Mouse (Mus musculus): ENCODE data around the gene Six3. TPM values are rescaled to one million over a fixed set of nuclear protein-coding genes. Genes with fewer than 3 reads are reported as not detected.

The Six3 gene
- total RNA-seq, 1 experiment from 2014 or later, result not detected

DNA sequence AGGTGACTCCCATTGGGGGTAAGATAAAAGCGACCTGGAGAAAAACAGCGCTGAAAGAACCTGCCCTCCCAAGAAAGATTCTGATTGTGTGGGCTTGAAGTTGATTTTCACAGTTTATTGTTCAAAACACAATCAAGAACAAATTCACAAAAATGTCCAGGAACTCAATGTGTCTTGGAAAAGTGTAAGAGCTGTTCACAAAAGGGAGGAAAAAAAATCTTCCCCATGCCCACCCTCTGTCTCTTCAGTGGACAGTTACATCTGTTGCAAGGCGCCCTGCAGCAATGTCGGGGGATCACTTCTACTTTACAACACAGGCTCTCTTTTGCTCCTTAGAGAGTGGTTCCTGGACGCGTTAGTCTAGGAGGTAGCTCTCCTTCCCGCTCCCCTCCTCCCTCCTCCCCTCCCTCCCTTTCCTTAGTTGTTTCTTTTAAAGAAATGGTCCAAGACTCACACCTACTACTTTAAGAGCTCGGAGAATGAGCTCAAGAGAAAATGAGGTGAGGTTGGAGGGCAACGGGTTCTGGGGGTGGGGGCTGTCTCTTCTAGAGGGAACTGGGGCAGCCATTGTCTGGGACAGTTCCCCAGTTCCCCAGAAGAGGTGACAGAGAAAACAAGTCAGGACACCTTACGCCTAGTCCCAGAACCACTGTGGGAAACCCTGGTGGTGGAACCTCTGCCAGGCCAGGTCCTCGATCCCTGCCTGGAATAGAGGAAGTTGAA lies 2.9 kb upstream of the Six3 start:
- ATAC-seq (ENCODE audit: extremely low read depth, insufficient number of reproducible peaks, low FRiP score, poor library complexity, severe bottlenecking), result no peak

DNA sequence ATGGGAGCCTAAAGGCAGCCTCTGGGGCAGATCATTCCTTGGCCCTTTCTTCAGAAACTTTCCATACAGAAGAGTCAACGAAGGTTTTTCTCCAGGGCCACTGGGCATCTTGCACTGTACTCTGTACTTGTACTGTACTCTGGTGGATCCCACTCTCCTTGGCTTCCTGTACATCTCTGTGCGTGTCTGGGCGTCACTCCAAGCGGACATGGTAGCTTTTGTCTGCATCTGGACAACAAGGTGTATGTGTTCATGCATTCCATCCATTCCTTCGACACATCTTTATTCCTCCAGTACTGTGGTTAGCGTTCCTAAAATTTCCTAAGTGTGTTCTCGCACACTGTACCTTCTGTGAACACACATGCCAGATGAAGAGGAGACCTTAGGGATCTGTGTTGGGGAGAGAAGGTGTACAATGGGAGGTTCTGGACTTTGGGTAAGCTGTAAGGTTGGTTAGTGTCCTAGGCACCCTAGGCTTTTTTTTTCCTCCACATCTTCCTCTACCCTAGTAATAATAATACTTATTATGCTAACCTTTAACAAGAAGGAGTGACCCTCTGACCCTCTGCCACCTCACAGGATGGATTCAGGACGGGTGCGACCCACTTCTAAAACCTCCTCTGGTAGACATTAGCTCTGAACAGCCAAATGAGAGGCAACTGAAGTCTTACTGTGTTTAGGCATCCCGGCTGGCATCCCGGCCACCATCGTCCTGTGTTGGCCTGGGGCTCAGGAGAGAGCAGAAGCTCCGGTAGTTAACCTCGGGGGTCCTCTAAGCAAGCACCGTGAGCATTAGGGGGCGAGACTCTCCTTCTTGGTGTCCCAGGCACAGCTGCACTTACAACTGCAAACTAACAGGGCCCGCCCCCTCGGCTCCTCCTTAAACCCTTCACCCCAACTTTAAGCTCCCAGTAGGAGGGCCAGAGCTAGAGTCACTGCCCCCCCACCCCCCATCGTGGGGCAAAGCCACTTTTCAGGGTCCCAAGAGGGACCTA lies 1.6 kb upstream of the Six3 start:
- ATAC-seq (ENCODE audit: extremely low read depth, insufficient number of reproducible peaks, low FRiP score, poor library complexity, severe bottlenecking), result no peak

- ATAC-seq (ENCODE audit: extremely low read depth, insufficient number of reproducible peaks, low FRiP score, poor library complexity, severe bottlenecking), result no peak
These were observed 712 bp upstream of the Six3 start for GRCm38 (mm10) chr17:85612526-85613265.

- ATAC-seq (ENCODE audit: extremely low read depth, insufficient number of reproducible peaks, low FRiP score, poor library complexity, severe bottlenecking), result no peak
These were observed 758 bp downstream of the Six3 start for GRCm38 (mm10) chr17:85614011-85614721.

- no peak for ATAC-seq (ENCODE audit: extremely low read depth, insufficient number of reproducible peaks, low FRiP score, poor library complexity, severe bottlenecking)
These were observed 1.4 kb downstream of the Six3 start for GRCm38 (mm10) chr17:85614722-85615331.

- ATAC-seq (ENCODE audit: extremely low read depth, insufficient number of reproducible peaks, low FRiP score, poor library complexity, severe bottlenecking), result no peak
These were observed 2.2 kb downstream of the Six3 start for GRCm38 (mm10) chr17:85615586-85615985.

DNA sequence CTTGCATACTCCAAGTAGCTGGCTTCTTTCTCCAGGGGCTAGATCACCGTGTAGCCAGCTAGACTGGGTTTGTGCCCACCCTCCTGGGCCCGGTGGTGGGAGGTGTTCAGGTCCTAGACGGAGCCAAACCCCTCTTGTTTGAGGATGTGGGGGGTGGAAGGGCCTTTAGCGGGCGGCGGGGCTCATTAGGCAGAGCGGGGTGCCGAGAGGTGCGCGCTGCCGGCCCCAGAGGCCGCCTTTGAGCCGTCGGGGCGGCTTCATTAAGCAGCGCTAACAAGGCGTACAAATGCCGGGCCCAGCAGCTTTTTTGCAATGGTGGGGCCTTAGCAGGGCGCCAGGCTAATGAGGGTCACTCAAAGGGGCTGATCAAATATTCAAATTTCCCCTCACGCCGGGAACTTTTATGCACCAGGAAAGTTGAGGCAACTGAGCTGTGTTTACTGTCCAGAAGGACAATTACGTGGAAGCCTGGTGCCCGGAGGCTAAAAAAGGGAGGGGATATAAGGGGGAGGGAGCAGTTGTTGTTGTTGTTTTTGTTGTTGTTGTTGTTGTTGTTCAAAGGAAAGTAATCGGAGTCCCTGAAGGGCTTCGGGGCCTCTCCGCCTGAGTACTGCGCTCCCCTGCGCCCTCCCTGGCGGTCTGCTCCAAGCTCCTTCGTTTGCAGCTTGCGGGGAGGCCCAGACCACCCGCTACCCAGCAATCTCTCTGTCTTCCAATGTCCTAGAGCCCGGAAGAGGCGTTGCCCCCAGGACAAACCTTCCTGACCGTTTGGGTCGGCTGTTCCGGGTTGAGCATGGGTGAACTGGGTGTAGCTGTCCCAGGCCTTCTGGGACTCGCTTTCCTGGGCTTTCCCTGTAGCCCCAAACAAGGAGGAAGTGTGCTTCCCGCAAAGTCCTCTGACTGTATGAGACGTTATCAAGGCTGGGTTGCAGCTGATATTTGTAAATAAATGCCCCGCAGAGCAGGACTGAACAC lies 3.4 kb downstream of the Six3 start:
- ATAC-seq (ENCODE audit: extremely low read depth, insufficient number of reproducible peaks, low FRiP score, poor library complexity, severe bottlenecking), result no peak

- no peak for ATAC-seq (ENCODE audit: extremely low read depth, insufficient number of reproducible peaks, low FRiP score, poor library complexity, severe bottlenecking)
These were observed 4.4 kb downstream of the Six3 start for GRCm38 (mm10) chr17:85617566-85618358.

DNA sequence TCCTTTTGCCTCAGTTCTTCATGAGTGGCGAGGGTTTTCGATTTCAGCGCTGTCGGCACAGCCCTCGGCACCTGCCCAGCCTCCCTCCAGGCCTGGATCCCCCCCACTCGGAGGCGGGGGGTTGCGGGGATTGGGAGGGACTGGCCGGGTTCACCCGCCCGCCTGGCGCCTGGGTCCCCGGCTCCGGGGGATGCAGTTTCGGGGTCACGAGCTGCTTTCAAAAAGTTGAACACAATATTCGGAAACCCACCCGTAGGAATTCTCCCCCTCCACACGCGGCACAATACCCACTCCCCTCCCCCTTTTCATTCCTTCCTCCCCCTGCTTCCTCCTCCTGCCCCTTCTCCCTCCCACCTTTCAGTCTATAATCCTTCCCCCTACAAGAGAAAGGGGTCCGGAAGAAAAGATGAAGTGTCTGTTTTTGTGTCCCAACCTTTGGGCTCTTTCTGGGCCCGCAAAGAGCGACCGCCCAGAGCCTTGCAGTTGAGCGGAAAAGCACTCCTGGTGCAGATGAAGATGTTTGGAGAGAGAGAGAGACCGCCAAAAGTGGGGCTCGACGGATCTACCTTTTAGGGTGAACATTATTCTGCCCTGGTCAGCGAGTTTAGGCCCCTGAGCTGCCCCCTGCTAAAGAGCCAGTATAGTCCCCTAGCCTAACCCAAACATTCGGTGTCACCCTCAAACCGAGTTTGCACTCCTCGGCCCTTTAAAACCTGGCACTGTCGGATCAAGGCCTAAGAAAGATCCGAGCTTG lies 5.1 kb downstream of the Six3 start:
- ATAC-seq (ENCODE audit: extremely low read depth, insufficient number of reproducible peaks, low FRiP score, poor library complexity, severe bottlenecking), result no peak

DNA sequence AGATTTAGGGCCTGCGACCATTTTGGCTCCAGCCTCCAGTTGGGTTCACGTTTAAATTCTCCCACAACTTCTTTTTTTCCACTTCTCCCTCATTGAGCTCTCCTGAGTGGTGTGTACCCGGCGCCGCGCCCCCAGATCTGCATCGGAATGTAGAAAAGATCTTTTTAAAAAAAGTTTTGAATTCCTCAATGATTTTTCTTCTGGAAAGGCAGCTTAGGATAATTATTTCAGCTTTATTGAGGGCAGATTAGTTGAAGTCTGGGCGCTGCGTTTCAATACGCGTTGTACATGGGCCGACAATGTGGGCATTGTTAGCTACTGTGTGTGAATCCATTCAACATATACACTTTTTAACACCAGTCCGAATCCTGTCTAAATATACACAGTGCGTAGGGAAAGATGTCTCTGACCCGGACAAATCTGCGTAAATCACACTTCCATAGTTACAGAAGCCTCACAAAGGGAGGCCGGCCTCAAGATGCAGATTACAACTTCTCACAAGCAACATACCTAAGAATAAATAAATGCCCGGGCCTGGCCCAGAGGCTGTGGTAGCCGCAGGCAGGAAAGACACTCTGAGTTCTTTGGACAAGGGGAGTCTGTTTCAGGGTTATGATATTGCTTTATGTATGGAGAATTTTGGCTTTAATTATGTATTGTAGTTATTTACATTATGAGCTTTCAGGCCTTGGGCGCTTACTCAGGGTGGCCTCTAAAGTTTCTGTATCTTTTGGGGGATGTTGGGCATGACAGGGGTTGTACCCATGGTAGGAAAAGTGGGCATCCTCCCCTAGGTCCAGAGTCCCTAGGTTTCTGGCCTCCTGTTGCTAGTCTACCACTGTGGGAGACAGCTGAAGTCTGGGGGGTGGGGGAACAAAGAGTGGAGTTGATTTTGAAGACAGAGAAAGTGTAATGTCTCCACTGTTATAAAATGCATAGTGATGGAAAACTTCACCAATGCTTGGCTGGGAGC lies 6.0 kb downstream of the Six3 start:
- no peak for ATAC-seq (ENCODE audit: extremely low read depth, insufficient number of reproducible peaks, low FRiP score, poor library complexity, severe bottlenecking)

GRCm38 (mm10) chr17:85620086-85620481 lies 6.7 kb downstream of the Six3 start:
- ATAC-seq (ENCODE audit: extremely low read depth, insufficient number of reproducible peaks, low FRiP score, poor library complexity, severe bottlenecking), result no peak

DNA sequence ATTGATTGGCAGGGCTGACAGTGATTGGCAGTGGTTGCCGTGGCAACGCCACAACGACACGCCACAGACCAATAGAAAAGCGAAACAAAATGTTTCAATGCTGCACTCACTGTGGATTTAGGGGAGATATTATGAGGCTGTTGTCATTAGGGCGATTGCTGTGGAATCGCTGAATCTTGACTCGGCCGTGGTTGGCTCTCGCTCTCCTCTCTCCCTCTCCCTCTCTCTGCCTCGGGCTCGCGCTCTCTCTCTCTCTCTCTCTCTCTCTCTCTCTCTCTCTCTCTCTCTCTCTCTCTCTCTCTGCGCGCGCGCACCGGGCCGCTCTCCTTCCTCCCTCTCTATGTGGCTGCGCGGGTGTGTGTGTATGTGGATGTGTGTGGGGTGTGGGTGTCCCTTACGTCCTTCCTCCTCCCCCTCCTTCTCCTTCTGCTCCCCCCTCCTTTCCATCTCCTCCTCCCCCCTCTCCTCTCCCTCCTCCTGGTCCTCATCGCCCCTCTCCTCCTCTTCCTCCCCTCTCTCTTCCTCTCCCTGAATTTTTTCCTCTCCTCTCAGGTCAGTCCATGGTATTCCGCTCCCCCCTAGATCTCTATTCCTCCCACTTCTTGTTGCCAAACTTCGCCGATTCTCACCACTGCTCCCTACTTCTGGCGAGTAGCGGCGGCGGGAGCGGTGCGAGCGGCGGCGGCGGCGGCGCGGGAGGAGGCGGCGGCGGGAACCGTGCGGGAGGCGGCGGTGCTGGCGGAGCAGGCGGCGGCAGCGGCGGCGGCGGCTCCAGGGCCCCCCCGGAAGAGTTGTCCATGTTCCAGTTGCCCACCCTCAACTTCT lies 7.5 kb downstream of the Six3 start:
- ATAC-seq (ENCODE audit: extremely low read depth, insufficient number of reproducible peaks, low FRiP score, poor library complexity, severe bottlenecking), result no peak

DNA sequence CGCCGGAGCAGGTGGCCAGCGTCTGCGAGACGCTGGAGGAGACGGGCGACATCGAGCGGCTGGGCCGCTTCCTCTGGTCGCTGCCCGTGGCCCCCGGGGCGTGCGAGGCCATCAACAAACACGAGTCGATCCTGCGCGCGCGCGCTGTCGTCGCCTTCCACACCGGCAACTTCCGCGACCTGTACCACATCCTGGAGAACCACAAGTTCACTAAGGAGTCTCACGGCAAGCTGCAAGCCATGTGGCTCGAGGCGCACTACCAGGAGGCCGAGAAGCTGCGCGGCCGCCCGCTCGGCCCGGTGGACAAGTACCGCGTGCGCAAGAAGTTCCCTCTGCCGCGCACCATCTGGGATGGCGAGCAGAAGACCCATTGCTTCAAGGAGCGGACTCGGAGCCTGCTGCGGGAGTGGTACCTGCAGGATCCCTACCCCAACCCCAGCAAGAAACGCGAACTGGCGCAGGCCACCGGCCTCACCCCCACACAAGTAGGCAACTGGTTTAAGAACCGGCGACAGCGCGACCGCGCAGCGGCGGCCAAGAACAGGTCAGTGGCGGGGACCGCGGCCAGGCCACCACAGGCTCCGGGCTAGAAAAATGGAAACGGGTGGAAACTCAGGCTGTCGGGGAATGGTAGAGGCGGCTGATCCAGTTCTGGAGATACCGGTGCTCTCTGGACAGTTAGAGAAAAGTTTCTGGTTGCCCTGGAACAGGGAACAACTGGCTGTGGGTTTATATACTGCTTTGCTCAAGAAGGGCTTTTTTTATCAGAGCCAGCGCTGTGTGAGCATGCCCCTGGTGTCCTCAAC lies 8.3 kb downstream of the Six3 start:
- ATAC-seq (ENCODE audit: extremely low read depth, insufficient number of reproducible peaks, low FRiP score, poor library complexity, severe bottlenecking), result no peak

Measured in neutrophil, adult 5-6 weeks (primary cell).